Mouse (Mus musculus) cerebellum, adult 2 months (tissue): ENCODE data around the gene Smarcd1. TPM values are rescaled to one million over a fixed set of nuclear protein-coding genes. Genes with fewer than 3 reads are reported as not detected.
"Not testable (repeated sequence)": the region's sequence is repeated elsewhere in the genome, so short reads cannot be mapped to it uniquely, and the experiment has no call there.

Source experiments
- DNase-seq, 2 experiments: peaks; one replicate each; pipeline ENCODE4 v3.0.0; 2021
- H3K27ac ChIP-seq: fragments of 200-500 bp; 2 replicates; pipeline ENCODE4 v1.5.1; 2012; ENCODE audit warnings: low read length, control low read depth, inconsistent platforms; ENCODE audit not compliant: insufficient read depth
- H3K27me3 ChIP-seq: fragments of 200-500 bp; 2 replicates; pipeline ENCODE4 v1.6.1; 2012; ENCODE audit warnings: inconsistent platforms, mild to moderate bottlenecking, low read length, moderate library complexity; ENCODE audit not compliant: control insufficient read depth, insufficient read depth
- H3K4me1 ChIP-seq: fragments of 200-500 bp; 2 replicates; pipeline ENCODE4 v1.6.1; 2011; ENCODE audit warnings: low read length; ENCODE audit not compliant: control insufficient read depth, insufficient read depth
- H3K4me3 ChIP-seq: fragments of 200-500 bp; replicated peaks from 2 replicates; pipeline ENCODE3; 2011; ENCODE audit warnings: mild to moderate bottlenecking, low read depth, low read length, control low read depth; ENCODE audit not compliant: insufficient read depth
- CTCF ChIP-seq: fragments of 200-500 bp; IDR thresholded peaks from 2 replicates; pipeline ENCODE4 v1.5.1; 2011; ENCODE audit warnings: low read depth, mild to moderate bottlenecking, control low read depth, low read length, moderate library complexity, borderline replicate concordance; ENCODE audit not compliant: insufficient read depth
- POLR2A ChIP-seq: fragments of 200-500 bp; IDR thresholded peaks from 2 replicates; pipeline ENCODE4 v1.6.1; 2011; ENCODE audit warnings: low read length, control low read depth, borderline replicate concordance; ENCODE audit not compliant: insufficient read depth
- whole genome bisulfite sequencing: fragments of 180-500 bp; shearing (Covaris S2); methylation state at CpG from one replicate; pipeline ENCODE4 v1.1.7; 2018; 5-methylcytosine and 5-hydroxymethylcytosine counted together
- polyA plus RNA-seq: library from polyadenylated mRNA; depleted of rRNA; stranded (reverse); fragments of >200 nt; gene quantifications from 2 replicates; pipeline ENCODE4 v1.2.3, GENCODE M21; 2012

Smarcd1 gene
- polyA plus RNA-seq, 1 experiment = 82.3 TPM

DNA sequence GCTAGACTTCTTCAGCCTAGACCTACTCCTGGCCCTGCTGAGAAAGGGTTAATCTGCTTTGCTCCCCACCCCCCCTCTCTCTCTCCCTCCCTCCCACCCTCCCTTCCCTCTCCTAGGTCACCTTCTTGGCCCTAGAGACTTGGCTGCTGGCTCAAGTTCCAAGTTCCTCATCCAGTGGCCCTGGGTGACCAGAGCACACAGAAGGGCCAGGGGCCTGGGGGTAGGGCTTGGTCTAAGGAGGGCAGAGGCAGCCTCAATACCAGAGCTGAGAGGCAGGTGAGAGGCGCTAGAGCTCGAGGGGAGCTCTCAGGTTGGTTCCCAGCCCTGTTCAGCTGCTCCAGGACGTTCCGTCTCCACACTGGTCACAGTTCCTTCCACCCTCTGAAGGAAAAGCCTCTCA is 11.0 kb upstream of the Smarcd1 start:
- Histone ChIP-seq H3K4me1 (peaks cover 21% of the 10 kb centered on the region), H3K27ac (no peak overlapping the region), H3K4me3 (no peak overlapping the region), H3K27me3 (no peaks in the 10 kb centered on the region)
- 60% methylated on average over 4 of the region's 4 CpGs for WGBS
- DNase-seq = no peak
- no peak for TF ChIP-seq CTCF
- no peak for TF ChIP-seq POLR2A

GRCm38 (mm10) chr15:99691976-99692375 is 10.0 kb upstream of the Smarcd1 start:
- H3K4me1 ChIP-seq = peaks cover 21% of the 10 kb centered on the region
- no peak overlapping the region for H3K27ac ChIP-seq
- DNase-seq = peak in 1 of 2 experiments; percentile 29
- TF ChIP-seq POLR2A (no peak), CTCF (no peak)
- WGBS = 44% methylated on average over 9 of the region's 9 CpGs
- no peak overlapping the region for H3K4me3 ChIP-seq
- no peaks in the 10 kb centered on the region for H3K27me3 ChIP-seq

DNA sequence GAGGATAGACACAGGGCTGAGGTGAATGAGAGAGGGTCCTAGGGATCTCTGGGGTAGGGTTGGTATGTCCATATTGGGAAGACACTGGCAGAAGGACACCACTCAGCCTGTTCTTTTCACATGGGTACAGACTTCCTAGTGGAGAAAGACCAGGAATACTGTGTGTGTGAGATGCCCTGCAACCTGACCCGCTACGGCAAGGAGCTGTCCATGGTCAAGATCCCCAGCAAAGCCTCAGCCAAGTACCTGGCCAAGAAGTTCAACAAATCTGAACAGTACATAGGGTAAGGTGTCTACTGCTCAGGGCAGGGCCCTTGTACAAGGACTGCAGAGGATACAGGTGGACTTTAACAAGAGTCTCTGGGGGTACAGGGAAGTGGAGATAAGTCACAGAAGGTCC is 4.6 kb upstream of the Smarcd1 start:
- H3K27me3 ChIP-seq = no peaks in the 10 kb centered on the region
- 72% methylated on average over 2 of the region's 2 CpGs for WGBS
- DNase-seq = no peak
- H3K4me1 ChIP-seq = peaks cover 11% of the 10 kb centered on the region
- TF ChIP-seq CTCF (no peak), POLR2A (no peak)
- no peak overlapping the region for H3K27ac ChIP-seq
- no peak overlapping the region for H3K4me3 ChIP-seq

GRCm38 (mm10) chr15:99698533-99699085 is 3.3 kb upstream of the Smarcd1 start:
- Histone ChIP-seq H3K4me1 (peaks cover 10% of the 10 kb centered on the region), H3K27me3 (no peaks in the 10 kb centered on the region), H3K4me3 (no peak overlapping the region), H3K27ac (no peak overlapping the region)
- TF ChIP-seq CTCF = no peak
- no peak for TF ChIP-seq POLR2A
- DNase-seq = peak in 1 of 2 experiments; percentile 54
- 36% methylated on average over 20 of the region's 20 CpGs for WGBS

DNA sequence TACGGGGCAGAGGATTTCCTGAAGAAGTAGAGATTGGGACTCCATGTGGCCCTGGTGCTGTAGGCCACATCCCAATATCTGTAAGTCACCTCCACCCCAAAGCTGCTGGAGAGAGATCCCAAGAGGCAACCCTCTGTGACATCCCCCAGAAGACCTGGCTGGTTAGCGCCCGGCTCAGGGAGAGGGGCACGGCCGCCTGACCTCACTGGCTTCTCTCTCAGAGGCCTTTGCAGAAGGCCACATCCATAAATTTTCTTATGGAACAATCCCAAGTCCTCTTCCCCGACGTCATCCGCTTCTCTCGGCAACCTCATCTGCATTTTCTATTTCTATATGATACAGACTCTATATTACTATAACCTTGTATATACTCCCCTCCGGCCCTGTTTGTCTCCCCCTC is 2.2 kb upstream of the Smarcd1 start:
- H3K27ac ChIP-seq = no peak overlapping the region
- 87% methylated on average over 10 of the region's 10 CpGs for WGBS
- no peak for DNase-seq
- no peaks in the 10 kb centered on the region for H3K27me3 ChIP-seq
- TF ChIP-seq CTCF = no peak
- no peak for TF ChIP-seq POLR2A
- peaks cover 18% of the 10 kb centered on the region for H3K4me1 ChIP-seq
- no peak overlapping the region for H3K4me3 ChIP-seq

GRCm38 (mm10) chr15:99700219-99701106 is 1.5 kb upstream of the Smarcd1 start:
- H3K27ac ChIP-seq = no peak overlapping the region
- TF ChIP-seq POLR2A (no peak), CTCF (no peak)

GRCm38 (mm10) chr15:99701640-99701998 is 310 bp upstream of the Smarcd1 start:
- WGBS = 41% methylated on average over 16 of the region's 16 CpGs
- 0 out of 2 replicates have a peak overlapping the region, but pooled peaks have one; percentile 2 for H3K27ac ChIP-seq
- H3K4me3 ChIP-seq = peak overlapping the region; percentile 94
- not testable (repeated sequence) for DNase-seq, H3K27me3 ChIP-seq
- peaks cover 18% of the 10 kb centered on the region for H3K4me1 ChIP-seq

More at GRCm38 (mm10) chr15:99700219-99701106, 1.5 kb upstream of the Smarcd1 start:
- DNase-seq = peak in 1 of 2 experiments; percentile 36
- Histone ChIP-seq H3K4me1 (peaks cover 18% of the 10 kb centered on the region), H3K4me3 (no peak overlapping the region), H3K27me3 (no peaks in the 10 kb centered on the region)
- 87% methylated on average over 18 of the region's 18 CpGs for WGBS

DNA sequence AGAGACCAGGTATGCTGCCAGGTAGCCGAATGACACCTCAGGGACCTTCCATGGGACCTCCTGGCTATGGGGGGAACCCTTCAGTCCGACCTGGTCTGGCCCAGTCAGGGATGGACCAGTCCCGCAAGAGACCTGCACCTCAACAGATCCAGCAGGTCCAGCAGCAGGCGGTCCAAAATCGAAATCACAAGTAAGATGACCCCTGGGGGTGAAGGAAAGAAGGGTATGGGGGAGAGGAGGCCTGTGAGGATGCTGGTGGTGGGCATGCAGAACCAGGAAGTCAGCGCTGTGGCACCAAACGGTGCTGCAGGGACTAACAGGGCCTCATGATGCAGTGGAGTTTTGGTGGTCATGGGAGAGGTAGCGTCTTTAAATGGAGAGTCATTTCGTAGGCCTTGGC is 1.2 kb downstream of the Smarcd1 start:
- WGBS = 39% methylated on average over 9 of the region's 9 CpGs
- Histone ChIP-seq H3K4me1 (peaks cover 18% of the 10 kb centered on the region), H3K27ac (no peak overlapping the region), H3K4me3 (peak overlapping the region; percentile 11), H3K27me3 (no peaks in the 10 kb centered on the region)
- peak in 1 of 2 experiments; percentile 36 for DNase-seq
- no peak for TF ChIP-seq POLR2A
